In the genomic region with DNA sequence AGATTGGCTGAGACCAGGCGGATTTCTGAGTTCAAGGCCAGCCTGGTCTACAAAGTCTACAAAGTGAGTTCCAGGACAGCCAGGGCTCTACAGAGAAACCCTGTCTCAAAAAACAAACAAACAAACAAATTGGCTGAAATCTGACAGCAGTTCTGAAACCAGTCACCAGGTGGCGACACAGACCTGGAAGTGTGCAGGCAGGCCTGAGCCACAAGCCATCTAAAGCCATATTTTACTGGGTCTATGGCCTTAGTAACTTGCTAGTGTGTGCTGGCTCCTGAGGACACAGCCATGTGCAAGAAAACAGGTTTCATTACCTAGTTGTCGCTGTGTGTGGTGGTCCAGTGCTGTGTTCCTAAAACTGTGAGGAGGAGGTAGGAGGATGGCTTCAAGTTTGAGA, we compare ENCODE assay signal across 9 mouse cellular contexts. TPM values are rescaled to one million over a fixed set of nuclear protein-coding genes. Genes with fewer than 3 reads are reported as not detected.
DNase-seq lines count a peak whose midpoint lies in the region; TF ChIP-seq lines count a peak whose summit lies in the region.
"Had no signal": no experiment of that assay in that cellular context is flagged by ENCODE, and none has a peak within 500 bp of the region (broad histone marks: within the 10 kb centered on the region; RNA-seq: fewer than 3 reads in every experiment).

No protein-coding gene starts in this region.

- no peaks in the 10 kb centered on the region for H3K79me3 ChIP-seq in C2C12 (ENCODE audit: low read depth)

- H3K36me3 ChIP-seq in C2C12 (ENCODE audit: control insufficient read depth, insufficient read depth) = no peaks in the 10 kb centered on the region

- H3K79me2 ChIP-seq in C2C12 (ENCODE audit: control insufficient read depth, insufficient read depth) = no peaks in the 10 kb centered on the region

- peak; percentile 48 for DNase-seq in Muller cell, postnatal 12 days (ENCODE audit: inconsistent ontology term)
- peak; percentile 82 to 86 for DNase-seq in cerebellum, postnatal 4 days (ENCODE audit: low spot score in 2 of 2)
- peak; percentile 72 to 73 for DNase-seq in gastrocnemius, adult 8-10 months (ENCODE audit: low spot score in 2 of 2)
- peak; percentile 80 to 90 for DNase-seq in kidney, postnatal 36 days
- peak; percentile 85 for DNase-seq in lung, postnatal 10 days
- peak; percentile 73 for DNase-seq in retina, postnatal 7 days (ENCODE audit: low read depth, low spot score)
- peak; percentile 73 for DNase-seq in urinary bladder, postnatal 25 days (ENCODE audit: low spot score)

- no peaks in the 10 kb centered on the region for H3K27me3 ChIP-seq in C2C12 (ENCODE audit: control insufficient read depth, insufficient read depth, insufficient read length)

- TF ChIP-seq CTCF in C2C12 (IDR thresholded peaks at IDR 0.05; ENCODE audit: control insufficient read depth, insufficient read depth, insufficient read length) = peak; percentile 71

- H3ac ChIP-seq in C2C12 (ENCODE audit: control insufficient read depth, insufficient read length, low read depth) = no peak overlapping the region

- no peak overlapping the region for H3K4me3 ChIP-seq in C2C12 (ENCODE audit: insufficient read depth, poor library complexity, severe bottlenecking)

TF ChIP-seq in C2C12, 6 proteins besides CTCF, POLR2A, EP300 and RAD21:
- TF ChIP-seq MAX (IDR thresholded peaks at IDR 0.05) (no peak), CEBPB (IDR thresholded peaks at IDR 0.05; ENCODE audit: low read depth) (no peak), MYOD1 (IDR thresholded peaks at IDR 0.05; ENCODE audit: control insufficient read depth, insufficient read length, low read depth) (no peak), USF1 (IDR thresholded peaks at IDR 0.05; ENCODE audit: low read depth) (no peak), MYOG (IDR thresholded peaks at IDR 0.05; ENCODE audit: control insufficient read depth, extremely low read depth, insufficient read length) (no peak), FOSL1 (IDR thresholded peaks at IDR 0.05; ENCODE audit: insufficient read depth, low read length, poor library complexity, severe bottlenecking) (no peak)

RNA-seq across cellular contexts. Expression of a gene that starts 2.4 kb away (rescaled TPM):
- not detected for polyA plus RNA-seq in C2C12 (2012; fragmentation: generic; extraction: Trizol)
- not detected for total RNA-seq in gastrocnemius, adult 8-10 months (2022)
- polyA plus RNA-seq: heart, embryonic 14.5 days had no signal

RNA-seq across cellular contexts. Expression of a gene that starts 2.8 kb away (rescaled TPM):
- 0.01 TPM for polyA plus RNA-seq in C2C12 (2012; fragmentation: generic; extraction: Trizol)
- 1 to 10 TPM in 2 of 4 experiments, under 1 TPM in 2; 0.65 to 2.3 (median 1.1) TPM for total RNA-seq in gastrocnemius, adult 8-10 months (2022)

RNA-seq across cellular contexts. Expression of a gene that starts 17.5 kb away (rescaled TPM):
- polyA plus RNA-seq in C2C12 (2012; fragmentation: generic; extraction: Trizol) = 0.01 TPM
- not detected for total RNA-seq in gastrocnemius, adult 8-10 months (2022)
- polyA plus RNA-seq: heart, embryonic 14.5 days had no signal

RNA-seq across cellular contexts. Expression of a gene that starts 22.0 kb away (rescaled TPM):
- 128 TPM for polyA plus RNA-seq in C2C12 (2012; fragmentation: generic; extraction: Trizol)
- total RNA-seq in gastrocnemius, adult 8-10 months (2022) = 10 to 100 TPM; 31.9 to 42.0 (median 38.3) TPM

RNA-seq across cellular contexts. Expression of a gene that starts 33.7 kb away (rescaled TPM):
- 14.4 TPM for polyA plus RNA-seq in C2C12 (2012; fragmentation: generic; extraction: Trizol)
- total RNA-seq in gastrocnemius, adult 8-10 months (2022) = 10 to 100 TPM; 28.5 to 34.0 (median 32.3) TPM
